Mouse (Mus musculus) v-Abl transformed pro-B cells (cell line): ENCODE data around the gene Il4ra.

Source experiments
- in situ Hi-C, 2 experiments: fragments of 400-800 bp; cut with MboI; formaldehyde crosslinking; loops; one replicate each; pipeline ENCODE4 v1.15.1; 2025; ENCODE audit not compliant: unreplicated experiment in 2 of 2

Gene Il4ra

DNA sequence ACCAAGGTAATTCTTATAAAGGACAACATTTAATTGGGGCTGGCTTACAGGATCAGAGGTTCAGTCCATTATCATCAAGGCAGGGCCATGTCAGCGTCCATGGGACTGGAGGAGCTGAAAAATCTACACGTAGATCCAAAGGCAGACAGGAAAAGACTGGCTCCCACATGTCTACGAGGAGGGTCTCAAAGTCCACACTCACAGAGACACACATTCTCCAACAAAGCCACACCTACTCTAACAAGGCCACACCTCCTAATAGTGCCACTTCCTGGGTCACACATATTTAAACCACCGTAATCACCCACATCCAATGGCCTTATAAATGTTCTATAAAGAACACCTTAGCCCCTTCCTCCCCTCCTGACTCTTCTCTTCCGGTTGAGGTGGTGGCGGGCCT lies 5.2 kb upstream of the Il4ra start:
- in situ Hi-C loops: no loop called here

DNA sequence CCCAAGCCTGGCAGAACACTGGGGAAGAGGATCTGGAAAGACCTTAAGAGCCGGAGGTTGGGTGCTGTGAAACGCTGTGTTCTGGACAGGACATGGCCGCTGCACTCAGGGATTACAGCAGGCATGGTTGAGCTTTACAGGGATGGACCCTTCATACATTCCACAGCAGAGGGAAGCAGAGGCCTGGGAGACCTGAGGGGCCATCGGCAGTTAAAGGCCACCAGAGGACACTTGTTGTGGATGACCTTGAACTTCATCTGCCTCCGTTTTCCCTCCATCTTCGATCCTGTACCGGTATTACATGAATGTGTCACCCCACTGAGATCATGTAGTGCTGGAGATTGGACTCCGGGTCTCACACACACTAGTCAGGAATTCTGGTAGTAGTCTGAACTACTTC lies 2.0 kb upstream of the Il4ra start:
- in situ Hi-C loops: loop anchor here in 1 of 2 experiments (10.0 kb wide), 1 partner anchor 55 kb away; the partner anchor contains the start of gene Nsmce1

DNA sequence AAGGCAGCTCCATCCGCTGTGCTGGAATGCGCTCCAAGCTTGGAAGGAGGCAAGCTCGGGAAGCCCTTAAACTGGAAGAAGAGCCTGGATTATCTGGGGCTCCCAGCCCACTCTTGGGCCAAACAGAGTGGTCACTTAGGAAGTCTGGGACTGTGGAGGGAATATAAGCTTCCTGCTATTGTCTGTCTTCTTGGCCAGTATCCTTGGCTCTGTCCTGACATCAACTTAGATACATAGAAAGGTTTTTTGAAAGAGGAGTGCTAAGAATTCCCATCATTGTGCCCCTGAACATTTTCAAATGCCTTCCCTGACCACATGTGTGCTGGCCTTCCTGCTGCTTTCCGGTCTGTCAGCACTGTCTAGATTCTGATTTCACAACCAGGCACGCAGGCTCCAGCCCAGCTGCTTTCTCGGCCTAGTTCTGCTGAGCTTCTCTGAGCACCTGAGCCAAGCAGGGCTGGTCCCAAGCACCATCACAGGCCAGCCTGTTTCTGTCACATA lies 989 bp upstream of the Il4ra start:
- in situ Hi-C loops: loop anchor here in 1 of 2 experiments (10.0 kb wide), 1 partner anchor 56 kb away; the partner anchor contains the start of gene Nsmce1

DNA sequence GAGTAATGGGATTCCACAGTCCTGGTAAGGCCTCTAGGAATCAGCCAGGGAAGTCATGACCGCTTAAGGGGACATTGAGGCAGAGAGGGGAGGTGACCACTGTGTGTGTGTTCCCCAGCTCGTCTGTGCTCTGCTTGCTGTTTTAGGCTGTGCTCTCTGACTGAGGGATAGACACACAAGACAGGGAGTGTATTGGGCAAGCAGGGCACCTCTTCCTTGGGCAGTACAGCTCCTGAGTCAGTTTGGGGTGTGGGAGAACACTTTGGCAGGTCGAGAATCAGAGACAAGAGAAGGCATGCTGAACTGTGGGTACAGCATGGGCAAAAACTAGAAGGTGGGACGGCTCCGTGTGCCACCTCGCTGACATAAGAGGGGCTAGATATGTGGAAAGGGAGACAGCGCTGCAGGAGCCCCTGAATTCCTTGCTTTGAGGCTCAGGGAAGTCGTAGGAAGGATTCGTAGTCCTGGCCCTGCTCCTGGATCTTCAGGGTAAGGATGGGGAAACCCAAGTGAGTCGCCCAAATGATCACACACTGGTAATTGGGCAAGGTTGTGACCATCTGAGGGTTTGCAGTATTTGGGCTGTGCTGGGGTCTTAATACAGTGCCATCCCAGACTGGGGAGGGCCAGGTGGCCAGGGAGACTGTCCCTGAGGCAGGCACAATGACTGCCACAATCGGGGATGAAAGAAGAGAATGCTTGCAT lies 1.1 kb downstream of the Il4ra start:
- in situ Hi-C loops: loop anchor here in 1 of 2 experiments (10.0 kb wide), 1 partner anchor 58 kb away; the partner anchor contains the start of gene Nsmce1

DNA sequence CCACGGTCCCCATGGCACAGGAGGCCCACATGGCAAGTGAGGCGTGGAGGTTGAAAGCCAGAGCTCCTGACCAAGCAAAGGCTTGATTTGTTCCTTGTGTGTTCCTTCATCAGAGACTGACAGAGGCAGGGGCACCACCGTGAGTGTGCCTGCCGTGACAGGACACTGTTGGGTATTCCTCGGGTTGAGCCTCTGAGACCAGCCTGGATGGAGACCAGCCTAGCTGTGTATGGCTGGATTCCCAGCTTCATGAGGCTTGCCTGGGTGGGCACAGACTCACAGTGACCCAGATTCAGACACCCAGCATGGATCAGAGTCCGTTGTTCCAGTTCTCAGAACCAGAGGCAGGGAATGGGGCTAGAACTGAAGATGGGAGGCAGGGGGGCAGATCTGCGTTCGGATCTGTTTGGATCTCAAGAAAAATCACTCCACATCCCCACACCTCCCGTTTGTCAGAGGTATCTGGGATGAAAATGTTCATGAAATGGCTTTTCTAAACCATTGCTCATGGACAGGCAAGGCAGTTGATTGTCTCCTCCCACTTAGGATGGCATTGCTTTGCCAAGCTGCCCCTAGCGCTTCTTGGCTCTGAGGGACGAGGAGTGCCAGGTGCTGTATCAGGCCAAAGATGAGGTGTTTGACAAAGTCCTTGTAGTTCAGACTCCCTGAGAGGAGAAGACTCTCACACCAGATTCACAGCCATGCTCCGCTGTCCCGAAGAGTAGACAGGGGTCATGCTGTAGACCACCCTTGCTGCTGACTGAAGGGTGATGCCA lies 1.9 kb downstream of the Il4ra start:
- in situ Hi-C loops: loop anchor here in 1 of 2 experiments (10.0 kb wide), 1 partner anchor 59 kb away; the partner anchor contains the start of gene Nsmce1

DNA sequence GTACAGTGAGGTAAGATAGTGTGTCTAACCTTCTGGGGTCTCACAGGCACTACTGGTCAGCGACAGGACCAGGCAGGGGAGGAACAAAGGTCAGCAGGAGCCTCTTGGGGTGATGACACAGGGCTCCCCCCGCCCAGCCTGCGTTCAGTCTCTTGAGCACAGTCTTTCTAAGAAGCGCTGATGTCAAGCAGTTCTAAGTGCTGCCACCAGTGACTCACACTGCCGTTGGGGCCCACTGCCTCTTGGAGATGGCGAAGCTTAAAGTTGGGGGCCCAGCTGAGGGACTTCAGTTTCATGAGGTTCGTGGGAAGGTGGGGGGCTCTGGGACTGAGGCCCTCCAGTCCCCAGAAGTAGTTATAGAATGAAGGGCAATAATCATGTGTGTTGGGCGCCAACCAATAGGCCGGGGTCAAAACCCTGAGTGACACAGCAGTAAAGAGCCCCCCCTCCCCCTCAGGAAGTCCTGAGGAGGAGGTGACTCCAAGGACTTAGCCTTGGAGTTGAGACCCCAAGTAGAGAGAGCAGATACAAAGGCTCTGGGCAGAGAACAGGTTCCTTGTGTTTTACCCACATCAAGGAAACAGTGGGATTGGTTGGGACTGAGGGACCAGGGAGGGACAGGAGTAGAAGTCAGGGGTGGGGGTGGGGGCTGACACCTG lies 2.7 kb downstream of the Il4ra start:
- in situ Hi-C loops: loop anchor here in 1 of 2 experiments (10.0 kb wide), 1 partner anchor 60 kb away; the partner anchor contains the start of gene Nsmce1

DNA sequence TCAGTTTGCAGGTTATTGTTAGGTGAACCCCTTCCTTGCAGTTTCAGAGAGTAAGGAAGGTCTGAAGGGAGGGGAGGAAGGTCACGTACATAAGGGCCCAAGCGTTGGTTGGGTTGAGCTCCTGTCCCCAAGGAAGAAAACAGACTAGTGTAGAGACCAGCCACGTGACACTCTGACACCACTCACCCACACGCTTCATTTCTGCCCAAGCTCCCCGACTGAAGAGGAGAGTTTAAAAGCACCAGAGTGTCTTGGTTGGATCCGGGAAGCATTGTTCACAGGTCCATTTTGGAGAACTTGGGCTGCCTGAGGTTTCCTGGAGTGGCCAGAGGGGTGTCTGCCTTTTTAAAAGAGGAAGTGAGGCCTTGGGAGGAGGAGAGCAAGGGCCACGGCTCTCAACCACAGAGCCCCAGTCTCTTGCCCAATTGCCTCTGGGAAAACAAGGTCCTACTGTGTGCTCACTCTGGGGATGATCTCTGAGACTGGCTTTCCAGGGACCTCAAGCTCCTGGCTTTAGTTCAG lies 3.5 kb downstream of the Il4ra start:
- in situ Hi-C loops: loop anchor here in 1 of 2 experiments (10.0 kb wide), 1 partner anchor 61 kb away; the partner anchor contains the start of gene Nsmce1

DNA sequence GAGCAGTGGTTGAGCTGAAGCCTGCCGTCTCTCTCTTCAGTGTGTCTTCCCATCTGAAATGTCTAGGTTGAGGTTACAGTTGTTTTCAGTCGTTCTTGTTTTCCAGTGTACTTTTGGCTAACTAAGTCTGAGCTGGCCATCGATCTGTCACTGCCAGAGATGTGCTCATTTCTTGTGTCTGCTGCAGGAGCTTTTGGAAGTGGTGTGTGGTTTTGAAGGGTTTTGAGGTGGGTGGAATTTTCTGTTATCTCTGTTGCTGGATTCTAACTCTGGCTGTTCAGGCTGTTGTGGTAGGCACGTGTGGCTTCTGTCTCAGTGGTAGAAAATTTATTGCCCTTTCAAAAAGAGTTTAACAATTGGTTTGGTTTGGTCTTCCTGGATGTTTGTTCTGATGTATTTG lies 4.2 kb downstream of the Il4ra start:
- in situ Hi-C loops: loop anchor here in 1 of 2 experiments (10.0 kb wide), 1 partner anchor 61 kb away; the partner anchor contains the start of gene Nsmce1

DNA sequence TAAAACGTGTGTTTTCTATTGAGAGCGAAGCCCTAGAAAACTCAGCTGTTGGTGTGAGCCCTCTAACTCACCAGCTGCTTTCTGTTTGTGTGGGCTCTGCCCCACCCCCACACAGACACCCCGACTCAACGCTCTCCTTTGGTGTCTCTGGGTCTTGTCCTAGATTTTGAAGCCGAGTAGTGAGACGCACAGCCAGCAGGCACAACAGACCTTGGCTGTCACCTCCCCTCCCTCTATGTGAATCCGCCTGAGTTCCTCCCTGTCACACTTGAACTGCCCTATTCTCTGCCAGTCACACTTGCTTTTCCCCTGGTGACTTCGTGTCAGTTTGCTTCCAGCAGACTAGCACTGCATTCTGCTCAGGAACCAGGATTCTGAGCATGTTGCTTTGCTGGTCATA lies 4.9 kb downstream of the Il4ra start:
- in situ Hi-C loops: loop anchor here in 1 of 2 experiments (10.0 kb wide), 1 partner anchor 62 kb away; the partner anchor contains the start of gene Nsmce1

DNA sequence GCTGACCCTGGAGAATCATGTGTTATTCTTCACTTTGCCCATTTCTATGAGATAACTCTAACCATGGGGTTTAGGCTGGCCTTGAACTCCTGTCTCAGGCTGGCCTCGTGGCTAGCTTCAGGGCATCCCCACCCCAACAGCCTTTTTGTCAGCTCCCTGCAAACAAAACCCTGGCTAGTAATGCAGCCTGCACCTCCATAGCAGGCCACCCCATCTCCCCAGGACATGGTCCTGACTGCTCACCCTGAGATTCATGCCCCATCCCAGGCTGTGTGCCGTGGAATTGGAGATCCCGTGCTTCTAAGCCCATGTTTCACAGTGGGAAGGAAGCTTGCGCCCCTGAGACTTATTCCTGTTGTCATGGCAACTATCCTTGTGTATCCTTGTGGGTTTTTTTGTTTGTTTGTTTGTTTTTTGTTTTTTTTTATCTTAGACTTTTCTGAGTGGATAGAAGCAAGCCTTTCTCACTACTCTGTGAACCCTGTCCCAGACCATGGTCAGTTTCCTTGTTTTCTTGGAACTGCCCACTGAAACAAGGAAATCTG lies 6.6 kb downstream of the Il4ra start:
- in situ Hi-C loops: loop anchor here in 1 of 2 experiments (10.0 kb wide), 1 partner anchor 64 kb away; the partner anchor contains the start of gene Nsmce1

DNA sequence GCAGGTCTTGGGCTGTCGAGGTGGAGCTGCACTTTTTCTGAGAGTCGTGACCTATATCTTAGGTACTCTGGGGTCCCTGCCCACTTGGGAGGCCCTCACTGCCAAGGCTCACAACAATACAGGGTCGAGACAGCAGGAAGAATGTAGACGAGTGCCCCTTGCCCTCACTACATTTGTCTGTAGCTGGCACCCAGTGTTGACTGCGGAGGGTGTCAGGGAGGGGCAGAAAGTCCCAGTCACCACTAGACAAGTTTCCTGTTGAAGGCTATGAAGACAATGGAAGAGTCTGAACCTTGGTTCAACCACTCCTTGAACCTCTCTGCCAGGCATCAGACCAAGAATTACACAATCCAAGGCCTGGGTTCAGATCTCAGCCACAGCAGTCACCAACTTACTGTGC lies 7.1 kb downstream of the Il4ra start:
- in situ Hi-C loops: loop anchor here in 1 of 2 experiments (10.0 kb wide), 1 partner anchor 64 kb away; the partner anchor contains the start of gene Nsmce1

DNA sequence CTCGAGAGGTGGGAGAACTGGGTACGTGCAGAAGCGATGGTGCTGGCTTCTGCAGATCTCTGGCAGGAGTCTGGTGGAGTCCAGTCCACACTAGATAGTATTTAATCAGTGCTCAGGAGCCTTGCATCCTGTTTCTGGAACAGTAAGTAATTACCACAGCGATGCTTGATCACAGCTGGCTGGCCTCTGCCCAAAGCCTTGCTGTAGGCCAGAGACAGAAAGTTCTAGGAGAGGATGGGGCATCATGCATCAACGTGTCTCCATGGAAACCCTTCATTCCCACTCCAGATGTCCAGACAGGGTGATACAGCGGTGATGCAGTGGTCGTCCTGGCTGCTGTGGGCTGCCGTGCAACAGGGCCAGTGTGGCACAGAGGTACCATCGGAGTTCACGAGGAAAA lies 7.6 kb downstream of the Il4ra start:
- in situ Hi-C loops: loop anchor here in 1 of 2 experiments (10.0 kb wide), 1 partner anchor 65 kb away; the partner anchor contains the start of gene Nsmce1

DNA sequence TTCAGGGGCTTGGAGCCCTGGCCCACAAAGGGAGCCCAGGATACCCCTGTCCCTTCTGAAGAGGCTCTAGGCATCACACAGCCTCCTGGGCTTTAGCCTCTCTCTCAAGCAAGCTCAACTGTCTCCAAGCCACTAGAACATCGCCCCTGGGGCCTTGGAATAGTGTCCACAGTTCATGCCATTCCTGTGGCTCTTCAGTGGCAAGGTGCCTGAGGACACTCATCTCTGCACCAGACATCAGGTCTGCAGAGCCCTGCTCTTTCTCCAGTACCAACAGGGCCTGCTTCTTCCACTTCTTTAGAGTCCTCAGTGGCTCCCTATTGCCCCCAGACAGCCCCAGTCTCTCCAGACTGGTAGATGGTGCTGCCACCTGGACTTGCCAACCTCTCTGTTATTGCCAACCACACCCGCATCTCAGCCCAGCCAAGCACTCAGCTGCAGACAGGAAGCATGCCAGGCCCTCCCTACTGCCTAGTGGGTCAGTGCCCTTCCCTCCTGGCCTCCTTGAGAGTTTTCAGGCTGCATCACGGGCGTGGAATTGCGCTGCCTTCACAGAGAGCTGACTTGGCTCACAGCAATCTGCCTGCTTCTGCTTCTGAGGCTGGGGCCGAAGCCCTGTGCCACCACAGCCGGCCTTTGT lies 8.3 kb downstream of the Il4ra start:
- in situ Hi-C loops: no loop called here

DNA sequence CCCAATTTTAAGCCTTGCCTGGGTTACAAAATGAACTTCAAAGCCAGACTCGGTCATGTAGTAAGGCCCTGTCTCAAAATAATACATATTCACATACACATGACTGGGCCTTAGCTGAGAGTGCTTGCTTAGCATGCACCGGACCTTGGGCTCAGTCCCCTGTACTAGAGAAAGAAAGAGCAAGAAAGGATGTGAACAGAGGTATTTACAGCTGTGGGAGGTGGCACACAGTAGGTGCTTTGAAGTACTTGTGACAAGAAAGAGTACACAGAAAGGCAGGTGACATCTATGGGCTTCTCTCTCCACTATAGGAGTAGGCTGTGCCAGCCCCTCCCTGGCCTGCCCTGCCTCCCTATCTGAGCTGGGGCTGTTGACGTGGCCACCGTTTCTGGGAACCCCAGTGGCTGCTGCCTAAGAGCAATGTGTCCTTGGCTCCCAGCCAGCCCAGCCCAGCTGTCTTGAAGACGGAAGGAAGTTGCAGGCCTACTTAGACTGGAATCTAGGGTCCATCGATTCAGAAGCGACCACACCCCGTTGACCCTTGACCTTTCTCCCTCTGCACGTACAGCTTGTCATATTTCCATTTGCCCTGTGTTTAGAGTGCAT lies 9.3 kb downstream of the Il4ra start:
- in situ Hi-C loops: no loop called here

DNA sequence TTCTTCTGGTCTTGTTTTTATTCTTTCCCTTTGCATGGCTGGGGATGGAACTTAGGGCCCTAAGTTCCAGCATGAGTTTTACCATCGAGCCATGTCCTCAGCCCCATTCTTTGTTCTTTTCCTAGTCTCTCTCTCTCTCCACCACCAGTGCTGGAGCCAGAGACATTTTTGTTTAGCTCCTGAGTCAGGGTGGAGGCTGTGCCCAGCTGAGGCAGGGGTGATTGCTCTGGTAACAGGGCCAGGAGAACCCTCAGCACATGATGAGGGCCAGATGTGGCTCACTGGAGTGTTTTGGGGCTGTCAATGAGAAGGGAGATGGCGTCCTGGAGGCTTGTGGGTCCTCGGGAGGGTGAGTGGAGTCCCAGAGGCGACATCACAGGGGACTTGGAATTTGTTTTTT lies 10.5 kb downstream of the Il4ra start:
- in situ Hi-C loops: no loop called here

DNA sequence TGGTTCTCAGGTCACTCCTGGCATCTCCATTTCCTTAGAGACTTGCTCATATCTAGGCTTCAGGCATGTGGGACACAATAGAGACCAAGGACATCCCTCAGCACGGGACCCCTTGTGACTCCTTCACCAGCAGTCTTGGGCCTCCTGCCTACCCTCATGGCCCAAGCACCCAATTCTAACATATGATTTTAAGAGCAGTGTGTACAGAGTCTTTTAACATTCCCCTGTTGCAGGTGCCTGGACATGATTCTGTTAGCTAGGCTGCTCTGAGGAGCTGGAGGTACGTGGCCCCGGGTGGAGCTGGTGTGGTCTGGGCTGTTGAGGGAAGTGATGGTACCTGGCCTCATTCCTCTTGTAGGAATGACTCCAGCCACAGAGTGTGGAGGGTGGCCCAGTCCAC lies 11.2 kb downstream of the Il4ra start:
- in situ Hi-C loops: no loop called here

DNA sequence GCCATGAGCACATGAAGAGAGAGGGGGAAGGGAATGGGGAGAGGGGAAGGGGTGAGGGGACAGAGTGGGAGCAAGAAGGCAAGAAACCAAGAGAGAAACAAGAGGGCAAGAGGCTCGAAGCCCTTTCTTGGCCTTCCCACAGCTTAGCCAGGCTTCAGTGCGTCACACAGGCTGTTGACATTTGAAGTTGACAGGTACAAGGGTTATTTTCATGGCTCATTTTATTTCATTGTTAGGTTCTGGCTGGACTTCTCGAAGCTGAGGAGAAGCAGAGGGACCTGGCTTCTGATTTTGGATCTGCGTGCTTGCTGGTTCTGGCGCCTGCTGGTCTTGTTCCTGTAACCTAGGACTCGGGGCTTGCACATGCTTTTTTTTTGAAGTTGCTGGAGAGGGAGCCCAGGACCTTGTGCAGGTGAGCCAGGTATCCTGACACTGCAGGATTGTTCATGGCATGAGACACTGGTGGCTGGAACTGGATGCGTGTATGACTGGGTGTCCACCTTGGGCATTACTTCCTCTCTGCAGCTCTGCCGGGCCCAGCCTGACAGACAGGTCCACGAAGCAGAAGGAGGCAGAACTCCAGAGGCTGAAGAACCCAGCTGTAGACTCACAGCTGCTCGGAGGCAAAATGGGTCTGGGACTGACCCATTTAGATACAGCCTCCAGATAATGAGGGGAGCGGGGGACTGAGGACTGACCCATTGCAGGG lies 12.6 kb downstream of the Il4ra start:
- in situ Hi-C loops: no loop called here

DNA sequence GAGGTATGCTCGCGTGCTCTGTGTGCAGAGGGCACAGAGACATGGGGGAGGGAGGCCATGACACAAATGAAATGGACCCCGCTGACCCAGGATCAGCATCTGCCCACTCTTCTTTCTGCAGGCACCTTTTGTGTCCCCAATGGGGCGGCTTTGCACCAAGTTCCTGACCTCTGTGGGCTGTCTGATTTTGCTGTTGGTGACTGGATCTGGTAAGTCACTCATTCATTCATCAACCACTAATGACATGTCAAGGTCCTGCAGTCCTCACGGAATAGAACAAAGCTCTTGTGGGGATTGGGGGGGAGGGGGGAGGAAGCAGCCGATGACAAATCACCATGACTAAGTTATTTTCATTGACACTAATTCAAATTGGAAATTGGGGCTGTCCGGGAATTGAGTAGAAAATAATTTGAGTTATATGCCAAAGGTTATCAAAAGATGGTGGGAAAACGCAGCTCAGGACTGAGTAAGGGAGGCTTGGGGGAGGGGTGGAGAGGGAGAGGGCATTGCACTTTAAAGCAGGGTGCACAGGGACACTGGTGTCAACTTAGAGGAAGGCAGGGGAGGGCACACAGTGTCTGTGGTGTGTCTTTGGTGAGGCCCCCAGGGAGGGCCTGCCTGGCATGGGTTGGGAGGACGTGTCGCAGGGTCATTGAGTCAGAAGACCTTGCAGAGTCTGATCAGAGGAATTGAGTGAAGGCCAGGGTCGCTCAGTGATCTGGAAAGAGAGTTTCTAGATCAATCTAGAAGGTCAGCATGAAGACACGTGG lies 13.8 kb downstream of the Il4ra start:
- in situ Hi-C loops: no loop called here
